Mouse (Mus musculus) urinary bladder, adult 2 months (tissue): ENCODE results near the gene Ccl4. TPM values are rescaled to one million over a fixed set of nuclear protein-coding genes. Genes with fewer than 3 reads are reported as not detected.

Experiments
- DNase-seq: peaks from one replicate; pipeline ENCODE4 v3.0.0; 2022; ENCODE audit warnings: low spot score
- polyA plus RNA-seq: library from polyadenylated mRNA; depleted of rRNA; stranded (reverse); fragments of >200 nt; gene quantifications from 2 replicates; pipeline ENCODE4 v1.2.3, GENCODE M21; 2012; rRNA removed

Gene Ccl4
- polyA plus RNA-seq = 1.2 TPM in 2 replicates

GRCm38 (mm10) chr11:83662204-83662603 is at the start of gene Ccl4:
Gene Ccl4, plus strand, starts transcription at chr11:83662584.
- no peak for DNase-seq

- DNase-seq = no peak
Measured at GRCm38 (mm10) chr11:83616586-83616985, 45.8 kb upstream of the Ccl4 start.

- DNase-seq = no peak
Measured at GRCm38 (mm10) chr11:83618238-83618637, 44.1 kb upstream of the Ccl4 start.

- no peak for DNase-seq
Measured at GRCm38 (mm10) chr11:83619037-83619436, 43.3 kb upstream of the Ccl4 start.

GRCm38 (mm10) chr11:83623586-83623985 is 38.8 kb upstream of the Ccl4 start:
- no peak for DNase-seq

- DNase-seq = no peak
Measured at GRCm38 (mm10) chr11:83628808-83629207, 33.6 kb upstream of the Ccl4 start.

- no peak for DNase-seq
Measured at GRCm38 (mm10) chr11:83630630-83631029, 31.8 kb upstream of the Ccl4 start.

GRCm38 (mm10) chr11:83631065-83631464 is 31.3 kb upstream of the Ccl4 start:
- DNase-seq = no peak

GRCm38 (mm10) chr11:83632744-83633143 is 29.6 kb upstream of the Ccl4 start:
- no peak for DNase-seq

- no peak for DNase-seq
Measured at GRCm38 (mm10) chr11:83634425-83634824, 28.0 kb upstream of the Ccl4 start.

GRCm38 (mm10) chr11:83634898-83635297 is 27.5 kb upstream of the Ccl4 start:
- DNase-seq = no peak

GRCm38 (mm10) chr11:83636742-83637235 is 25.6 kb upstream of the Ccl4 start:
- no peak for DNase-seq

- no peak for DNase-seq
Measured at GRCm38 (mm10) chr11:83638934-83639333, 23.4 kb upstream of the Ccl4 start.

GRCm38 (mm10) chr11:83639533-83639932 is 22.9 kb upstream of the Ccl4 start:
- DNase-seq = no peak

GRCm38 (mm10) chr11:83640141-83640540 is 22.2 kb upstream of the Ccl4 start:
- DNase-seq = no peak

- no peak for DNase-seq
Measured at GRCm38 (mm10) chr11:83641216-83641615, 21.2 kb upstream of the Ccl4 start.

GRCm38 (mm10) chr11:83645521-83645920 is 16.9 kb upstream of the Ccl4 start, which contains the start of gene Rpl9-ps1:
Gene Rpl9-ps1, minus strand, starts transcription at chr11:83645621.
- no peak for DNase-seq

GRCm38 (mm10) chr11:83646356-83647149 is 15.8 kb upstream of the Ccl4 start:
- no peak for DNase-seq

GRCm38 (mm10) chr11:83649305-83649841 is 13.0 kb upstream of the Ccl4 start, which contains the start of gene Ccl3:
Gene Ccl3, minus strand, starts transcription at chr11:83649355.
- DNase-seq = no peak

- no peak for DNase-seq
Measured at GRCm38 (mm10) chr11:83654606-83655005, 7.8 kb upstream of the Ccl4 start.

- no peak for DNase-seq
Measured at GRCm38 (mm10) chr11:83657508-83657907, 4.9 kb upstream of the Ccl4 start.

- no peak for DNase-seq
Measured at GRCm38 (mm10) chr11:83658797-83659196, 3.6 kb upstream of the Ccl4 start.

- no peak for DNase-seq
Measured at GRCm38 (mm10) chr11:83663532-83663931, 1.1 kb downstream of the Ccl4 start.
